ENCODE assay signal across 19 mouse cellular contexts in genomic region chr3:25914365-25915065, GRCm38 (mm10).
A peak's percentile ranks its signal among the peaks of the same experiment; 100 is the strongest.
DNase-seq lines count a peak whose midpoint lies in the region; ATAC-seq and TF ChIP-seq lines count a peak whose summit lies in the region.
"Had no signal": no experiment of that assay in that cellular context is flagged by ENCODE, and none has a peak within 500 bp of the region (broad histone marks: within the 10 kb centered on the region; RNA-seq: fewer than 3 reads in every experiment).

No protein-coding gene starts in this region.

- H3K4me2 ChIP-seq in hindbrain, embryonic 15.5 days: no peak overlapping the region
- no peak overlapping the region for H3K4me2 ChIP-seq in hindbrain, embryonic 12.5 days (replicated peaks)
- H3K4me2 ChIP-seq in midbrain, embryonic 16.5 days (ENCODE audit: low read length): no peak overlapping the region
- H3K4me2 ChIP-seq in kidney, embryonic 16.5 days (replicated peaks; ENCODE audit: low read depth, low read length): no peak overlapping the region
- H3K4me2 ChIP-seq: forebrain, embryonic 15.5 days; limb, embryonic 15.5 days had no signal

- H3K36me3 ChIP-seq in hindbrain, embryonic 15.5 days: no peaks in the 10 kb centered on the region
- no peaks in the 10 kb centered on the region for H3K36me3 ChIP-seq in hindbrain, embryonic 12.5 days
- H3K36me3 ChIP-seq in midbrain, embryonic 16.5 days (ENCODE audit: control insufficient read depth, insufficient read depth, low read length): no peaks in the 10 kb centered on the region
- no peaks in the 10 kb centered on the region for H3K36me3 ChIP-seq in kidney, embryonic 16.5 days (ENCODE audit: insufficient read depth, low read length)
- H3K36me3 ChIP-seq: embryonic facial prominence, embryonic 10.5 days; forebrain, embryonic 15.5 days; G1E; heart, embryonic 10.5 days; limb, embryonic 15.5 days had no signal

- H3K9ac ChIP-seq in hindbrain, embryonic 15.5 days: no peak overlapping the region
- H3K9ac ChIP-seq in hindbrain, embryonic 12.5 days: no peak overlapping the region
- no peak overlapping the region for H3K9ac ChIP-seq in midbrain, embryonic 16.5 days (ENCODE audit: low read depth, low read length)
- no peak overlapping the region for H3K9ac ChIP-seq in kidney, embryonic 16.5 days (replicated peaks; ENCODE audit: low read length)
- H3K9ac ChIP-seq: forebrain, embryonic 15.5 days; limb, embryonic 15.5 days had no signal

- no peak for TF ChIP-seq POLR2A in brain, embryonic 14.5 days (IDR thresholded peaks at IDR 0.05; ENCODE audit: borderline replicate concordance, extremely low read depth, insufficient read depth, insufficient read length, poor library complexity, severe bottlenecking)

- no peaks in the 10 kb centered on the region for H3K4me1 ChIP-seq in hindbrain, embryonic 15.5 days (replicated peaks)
- no peaks in the 10 kb centered on the region for H3K4me1 ChIP-seq in hindbrain, embryonic 12.5 days
- no peaks in the 10 kb centered on the region for H3K4me1 ChIP-seq in midbrain, embryonic 16.5 days (ENCODE audit: control insufficient read depth, insufficient read depth, low read length)
- no peaks in the 10 kb centered on the region for H3K4me1 ChIP-seq in kidney, embryonic 16.5 days (ENCODE audit: insufficient read depth, low read length)
- H3K4me1 ChIP-seq: embryonic facial prominence, embryonic 10.5 days; forebrain, embryonic 15.5 days; heart, embryonic 10.5 days; limb, embryonic 15.5 days had no signal

- 59% methylated on average over 2 of the region's 2 CpGs for WGBS in hindbrain, embryonic 15.5 days
- 84% methylated on average over 2 of the region's 2 CpGs for WGBS in hindbrain, embryonic 12.5 days
- 51% methylated on average over 2 of the region's 2 CpGs for WGBS in midbrain, embryonic 16.5 days
- WGBS in kidney, embryonic 16.5 days: 66% methylated on average over 2 of the region's 2 CpGs

- TF ChIP-seq CTCF in brain, embryonic 14.5 days (IDR thresholded peaks at IDR 0.05; ENCODE audit: borderline replicate concordance, extremely low read depth, insufficient read depth, insufficient read length): no peak

- H3K27ac ChIP-seq in hindbrain, embryonic 15.5 days (replicated peaks): no peak overlapping the region
- H3K27ac ChIP-seq in hindbrain, embryonic 12.5 days: no peak overlapping the region
- H3K27ac ChIP-seq in midbrain, embryonic 16.5 days (ENCODE audit: low read length): no peak overlapping the region
- H3K27ac ChIP-seq in kidney, embryonic 16.5 days (ENCODE audit: low read length): no peak overlapping the region
- H3K27ac ChIP-seq: embryonic facial prominence, embryonic 10.5 days; forebrain, embryonic 15.5 days; heart, embryonic 10.5 days; limb, embryonic 15.5 days had no signal

- no peak overlapping the region for H3K4me3 ChIP-seq in hindbrain, embryonic 15.5 days
- H3K4me3 ChIP-seq in hindbrain, embryonic 12.5 days: no peak overlapping the region
- no peak overlapping the region for H3K4me3 ChIP-seq in midbrain, embryonic 16.5 days (ENCODE audit: low read depth, low read length)
- no peak overlapping the region for H3K4me3 ChIP-seq in kidney, embryonic 16.5 days (ENCODE audit: low read length)
- H3K4me3 ChIP-seq: embryonic facial prominence, embryonic 10.5 days; forebrain, embryonic 15.5 days; heart, embryonic 10.5 days; limb, embryonic 15.5 days had no signal

- H3K9me3 ChIP-seq in hindbrain, embryonic 15.5 days: no peaks in the 10 kb centered on the region
- no peaks in the 10 kb centered on the region for H3K9me3 ChIP-seq in hindbrain, embryonic 12.5 days (replicated peaks)
- no peaks in the 10 kb centered on the region for H3K9me3 ChIP-seq in midbrain, embryonic 16.5 days (replicated peaks; ENCODE audit: control insufficient read depth, low read length, poor library complexity, severe bottlenecking)
- H3K9me3 ChIP-seq in kidney, embryonic 16.5 days (ENCODE audit: low read length): no peaks in the 10 kb centered on the region
- H3K9me3 ChIP-seq: embryonic facial prominence, embryonic 10.5 days; forebrain, embryonic 15.5 days; G1E; heart, embryonic 10.5 days; limb, embryonic 15.5 days had no signal

- H3K27me3 ChIP-seq in hindbrain, embryonic 15.5 days: no peaks in the 10 kb centered on the region
- no peaks in the 10 kb centered on the region for H3K27me3 ChIP-seq in hindbrain, embryonic 12.5 days
- H3K27me3 ChIP-seq in midbrain, embryonic 16.5 days (ENCODE audit: control insufficient read depth, insufficient read depth, low read depth, low read length): no peaks in the 10 kb centered on the region
- no peaks in the 10 kb centered on the region for H3K27me3 ChIP-seq in kidney, embryonic 16.5 days (ENCODE audit: insufficient read depth, low read length)
- H3K27me3 ChIP-seq: forebrain, embryonic 15.5 days; limb, embryonic 15.5 days had no signal

- DNase-seq in cerebellum, adult 11-12 months: peak; percentile 54
- DNase-seq in cerebellum, adult 11 months: no peak
- peak; percentile 58 for DNase-seq in brain, embryonic 14.5 days (ENCODE audit: low read depth)
- DNase-seq: adrenal gland, postnatal 36 days; kidney, adult 18-20 months; kidney, postnatal 10 days; thymus, adult 2 months had no signal

- ATAC-seq in hindbrain, embryonic 15.5 days (ENCODE audit: low FRiP score, low read depth): peak; percentile 45; the same call in 1 of the 2 replicates
- no peak for ATAC-seq in hindbrain, embryonic 12.5 days (ENCODE audit: low FRiP score)
- ATAC-seq in midbrain, embryonic 16.5 days: peak; percentile 60; the same call in 1 of the 2 replicates
- ATAC-seq in inflammation-experienced regulatory T-cells, adult 6 months: no peak
- no peak; the same call in 1 of the 2 replicates for ATAC-seq in kidney, embryonic 16.5 days (ENCODE audit: low FRiP score, low TSS enrichment)
- ATAC-seq: CD4-positive, CD25-positive, alpha-beta regulatory T cell, adult 4 months; forebrain, embryonic 15.5 days; lung, postnatal 0 days had no signal

Comparison
In these comparisons a context has a peak if more than half of its experiments do, and no peak if none do; other contexts are left out.
1. ATAC-seq: peak in hindbrain, embryonic 15.5 days (single experiment) and midbrain, embryonic 16.5 days (single experiment); none in hindbrain, embryonic 12.5 days (single experiment), inflammation-experienced regulatory T-cells, adult 6 months (single experiment) and kidney, embryonic 16.5 days (single experiment).